Mouse (Mus musculus): ENCODE results near the gene Larp4b. TPM values are rescaled to one million over a fixed set of nuclear protein-coding genes. Genes with fewer than 3 reads are reported as not detected.

Gene Larp4b
- total and polyA plus RNA-seq, 3 experiments: 19.8 to 72.2 (median 49.1) TPM

- no peak for DNase-seq
These were observed 28.4 kb downstream of the Larp4b start for GRCm38 (mm10) chr13:9122045-9122444.

- DNase-seq: no peak
These were observed 31.5 kb downstream of the Larp4b start for GRCm38 (mm10) chr13:9125193-9125592.

- no peak for DNase-seq
These were observed 34.0 kb downstream of the Larp4b start for GRCm38 (mm10) chr13:9127715-9128114.

GRCm38 (mm10) chr13:9128707-9129314, 35.1 kb downstream of the Larp4b start:
- DNase-seq: no peak

GRCm38 (mm10) chr13:9134421-9134820, 40.7 kb downstream of the Larp4b start:
- no peak for DNase-seq

GRCm38 (mm10) chr13:9136088-9136487, 42.4 kb downstream of the Larp4b start:
- DNase-seq: no peak

- DNase-seq: no peak
These were observed 43.1 kb downstream of the Larp4b start for GRCm38 (mm10) chr13:9136733-9137132.

- DNase-seq: no peak
These were observed 45.8 kb downstream of the Larp4b start for GRCm38 (mm10) chr13:9139466-9139991.

GRCm38 (mm10) chr13:9140204-9140603, 46.5 kb downstream of the Larp4b start:
- DNase-seq: peak; percentile 85

GRCm38 (mm10) chr13:9142371-9142770, 48.7 kb downstream of the Larp4b start:
- peak; percentile 45 for DNase-seq

GRCm38 (mm10) chr13:9148830-9149229, 55.1 kb downstream of the Larp4b start:
- peak; percentile 23 for DNase-seq

- DNase-seq: no peak
These were observed 56.0 kb downstream of the Larp4b start for GRCm38 (mm10) chr13:9149473-9150217.

- DNase-seq: no peak
These were observed 57.4 kb downstream of the Larp4b start for GRCm38 (mm10) chr13:9151100-9151499.

- DNase-seq: no peak
These were observed 57.9 kb downstream of the Larp4b start for GRCm38 (mm10) chr13:9151619-9152018.

GRCm38 (mm10) chr13:9152267-9152666, 58.6 kb downstream of the Larp4b start:
- no peak for DNase-seq

- DNase-seq: no peak
These were observed 60.1 kb downstream of the Larp4b start for GRCm38 (mm10) chr13:9153803-9154202.

GRCm38 (mm10) chr13:9159282-9159681, 65.6 kb downstream of the Larp4b start:
- DNase-seq: no peak

GRCm38 (mm10) chr13:9162888-9163287, 69.2 kb downstream of the Larp4b start:
- DNase-seq: no peak

GRCm38 (mm10) chr13:9167842-9168241, 74.2 kb downstream of the Larp4b start:
- peak; percentile 45 for DNase-seq

GRCm38 (mm10) chr13:9169616-9170015, 75.9 kb downstream of the Larp4b start:
- DNase-seq: no peak

GRCm38 (mm10) chr13:9170726-9171125, 77.0 kb downstream of the Larp4b start:
- DNase-seq: no peak

GRCm38 (mm10) chr13:9173414-9173813, 79.7 kb downstream of the Larp4b start:
- DNase-seq: no peak

GRCm38 (mm10) chr13:9175171-9175570, 81.5 kb downstream of the Larp4b start:
- DNase-seq: no peak

GRCm38 (mm10) chr13:9178270-9178669, 84.6 kb downstream of the Larp4b start:
- DNase-seq: no peak

Measured in adrenal gland, adult 2 months (tissue).